Mouse (Mus musculus): ENCODE results near the gene Bphl. TPM values are rescaled to one million over a fixed set of nuclear protein-coding genes. Genes with fewer than 3 reads are reported as not detected.
A peak's percentile ranks its signal among the peaks of the same experiment; 100 is the strongest.

Bphl gene
- polyA plus RNA-seq, 1 experiment from 2014 or later: 32.5 TPM

DNA sequence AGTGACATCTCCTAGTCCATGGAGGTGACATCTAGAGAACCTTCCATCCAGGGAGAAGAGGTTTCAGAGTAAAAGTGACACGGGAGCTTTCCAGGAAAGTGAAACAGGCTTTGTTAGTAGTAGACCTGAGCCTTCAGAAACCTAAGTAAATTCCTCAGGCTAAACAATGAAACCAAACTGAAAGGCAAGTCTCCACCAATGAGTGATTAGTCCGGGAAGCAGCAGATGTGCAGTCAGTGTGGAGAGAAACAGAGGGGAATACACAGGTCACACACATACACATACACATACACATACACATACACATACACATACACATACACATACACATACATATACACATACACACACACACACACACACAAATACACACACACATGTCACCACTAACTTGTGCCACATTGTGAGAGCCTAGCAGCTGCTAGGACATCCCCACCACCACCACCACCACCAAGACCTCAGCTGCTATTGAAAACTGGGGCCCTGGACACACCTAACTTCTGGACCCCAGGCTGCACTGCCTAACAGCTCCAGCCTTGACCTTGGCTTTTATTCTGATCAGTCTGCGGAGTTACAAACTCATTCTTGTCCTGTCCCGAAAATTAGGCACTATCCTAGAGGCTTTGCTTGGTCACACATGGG is 71.8 kb downstream of the Bphl start:
- DNase-seq (ENCODE audit: low spot score, missing footprints): no peak
- H3K36me3 ChIP-seq (ENCODE audit: control insufficient read depth, insufficient read depth, low read length): no peaks in the 10 kb centered on the region
- no peak overlapping the region for H3K27ac ChIP-seq (ENCODE audit: low read depth, low read length)
- ATAC-seq (ENCODE audit: low FRiP score): no peak
- peaks cover 7% of the 10 kb centered on the region for H3K4me1 ChIP-seq (ENCODE audit: control insufficient read depth, insufficient read depth, low read length)
- no peak overlapping the region for H3K4me3 ChIP-seq (ENCODE audit: low read depth, low read length)
- H3K9me3 ChIP-seq (ENCODE audit: control insufficient read depth, low read length): no peaks in the 10 kb centered on the region
- H3K9ac ChIP-seq (ENCODE audit: low read length): no peak overlapping the region
- no peaks in the 10 kb centered on the region for H3K27me3 ChIP-seq (ENCODE audit: control insufficient read depth, insufficient read depth, low read length)
- H3K4me2 ChIP-seq: no peak overlapping the region
- 62% methylated on average over 4 of the region's 4 CpGs for WGBS

- no peaks in the 10 kb centered on the region for H3K9me3 ChIP-seq (ENCODE audit: control insufficient read depth, low read length)
- 16% methylated on average over 4 of the region's 4 CpGs for WGBS
- ATAC-seq (ENCODE audit: low FRiP score) (0 out of 2 replicates have a peak, but pooled peaks have one; percentile 35), DNase-seq (ENCODE audit: low spot score, missing footprints) (no peak)
- no peak overlapping the region for H3K27ac ChIP-seq (ENCODE audit: low read depth, low read length)
- peaks cover 7% of the 10 kb centered on the region for H3K4me1 ChIP-seq (ENCODE audit: control insufficient read depth, insufficient read depth, low read length)
- no peaks in the 10 kb centered on the region for H3K27me3 ChIP-seq (ENCODE audit: control insufficient read depth, insufficient read depth, low read length)
- no peak overlapping the region for H3K4me2 ChIP-seq
- H3K36me3 ChIP-seq (ENCODE audit: control insufficient read depth, insufficient read depth, low read length): no peaks in the 10 kb centered on the region
- H3K4me3 ChIP-seq (ENCODE audit: low read depth, low read length): no peak overlapping the region
- no peak overlapping the region for H3K9ac ChIP-seq (ENCODE audit: low read length)
Observed at GRCm38 (mm10) chr13:34109677-34110058, 72.3 kb downstream of the Bphl start.

- Histone ChIP-seq H3K4me2 (no peak overlapping the region), H3K27me3 (ENCODE audit: control insufficient read depth, insufficient read depth, low read length) (no peaks in the 10 kb centered on the region), H3K4me3 (ENCODE audit: low read depth, low read length) (no peak overlapping the region), H3K9me3 (ENCODE audit: control insufficient read depth, low read length) (no peaks in the 10 kb centered on the region), H3K9ac (ENCODE audit: low read length) (no peak overlapping the region), H3K36me3 (ENCODE audit: control insufficient read depth, insufficient read depth, low read length) (no peaks in the 10 kb centered on the region), H3K27ac (ENCODE audit: low read depth, low read length) (no peak overlapping the region), H3K4me1 (ENCODE audit: control insufficient read depth, insufficient read depth, low read length) (peaks cover 7% of the 10 kb centered on the region)
- WGBS: 74% methylated on average over 5 of the region's 5 CpGs
- DNase-seq (ENCODE audit: low spot score, missing footprints) (no peak), ATAC-seq (ENCODE audit: low FRiP score) (no peak)
Observed at GRCm38 (mm10) chr13:34111019-34111418, 73.6 kb downstream of the Bphl start.

DNA sequence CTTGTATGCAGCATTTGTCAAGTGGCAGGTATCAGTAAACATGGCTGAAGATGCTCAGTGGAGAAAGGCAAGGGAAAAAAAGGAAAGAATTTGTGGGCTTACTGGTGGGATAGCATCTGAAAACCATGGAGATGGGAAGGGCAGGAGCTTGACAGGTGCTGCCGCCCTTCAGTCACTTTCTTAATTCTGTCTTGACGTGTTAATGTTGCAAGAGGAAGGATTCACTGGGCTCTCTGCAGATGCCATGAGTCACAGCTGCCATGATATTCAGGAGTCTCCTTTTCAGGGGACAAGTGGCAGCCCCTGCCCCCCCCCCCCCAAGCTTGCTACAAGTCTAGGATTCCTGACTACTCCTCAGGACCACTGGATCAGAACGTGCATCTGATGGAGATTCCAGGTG is 74.5 kb downstream of the Bphl start:
- H3K27me3 ChIP-seq (ENCODE audit: control insufficient read depth, insufficient read depth, low read length): no peaks in the 10 kb centered on the region
- H3K4me1 ChIP-seq (ENCODE audit: control insufficient read depth, insufficient read depth, low read length): peaks cover 7% of the 10 kb centered on the region
- no peaks in the 10 kb centered on the region for H3K9me3 ChIP-seq (ENCODE audit: control insufficient read depth, low read length)
- no peak overlapping the region for H3K4me2 ChIP-seq
- no peak overlapping the region for H3K27ac ChIP-seq (ENCODE audit: low read depth, low read length)
- DNase-seq (ENCODE audit: low spot score, missing footprints) (no peak), ATAC-seq (ENCODE audit: low FRiP score) (no peak)
- no peak overlapping the region for H3K4me3 ChIP-seq (ENCODE audit: low read depth, low read length)
- no peaks in the 10 kb centered on the region for H3K36me3 ChIP-seq (ENCODE audit: control insufficient read depth, insufficient read depth, low read length)
- 88% methylated on average over 3 of the region's 3 CpGs for WGBS
- H3K9ac ChIP-seq (ENCODE audit: low read length): no peak overlapping the region

GRCm38 (mm10) chr13:34112369-34113081 is 75.1 kb downstream of the Bphl start:
- ATAC-seq (ENCODE audit: low FRiP score): no peak
- Histone ChIP-seq H3K36me3 (ENCODE audit: control insufficient read depth, insufficient read depth, low read length) (no peaks in the 10 kb centered on the region), H3K27me3 (ENCODE audit: control insufficient read depth, insufficient read depth, low read length) (no peaks in the 10 kb centered on the region), H3K4me3 (ENCODE audit: low read depth, low read length) (no peak overlapping the region), H3K9ac (ENCODE audit: low read length) (no peak overlapping the region), H3K4me2 (no peak overlapping the region), H3K4me1 (ENCODE audit: control insufficient read depth, insufficient read depth, low read length) (peaks cover 7% of the 10 kb centered on the region), H3K9me3 (ENCODE audit: control insufficient read depth, low read length) (no peaks in the 10 kb centered on the region), H3K27ac (ENCODE audit: low read depth, low read length) (no peak overlapping the region)
- 86% methylated on average over 5 of the region's 5 CpGs for WGBS
- DNase-seq (ENCODE audit: low spot score, missing footprints): no peak

GRCm38 (mm10) chr13:34113086-34113485 is 75.7 kb downstream of the Bphl start:
- no peak overlapping the region for H3K27ac ChIP-seq (ENCODE audit: low read depth, low read length)
- H3K36me3 ChIP-seq (ENCODE audit: control insufficient read depth, insufficient read depth, low read length): no peaks in the 10 kb centered on the region
- no peak for ATAC-seq (ENCODE audit: low FRiP score)
- DNase-seq (ENCODE audit: low spot score, missing footprints): no peak
- H3K9me3 ChIP-seq (ENCODE audit: control insufficient read depth, low read length): no peaks in the 10 kb centered on the region
- no peak overlapping the region for H3K4me2 ChIP-seq
- 86% methylated on average over 3 of the region's 3 CpGs for WGBS
- H3K27me3 ChIP-seq (ENCODE audit: control insufficient read depth, insufficient read depth, low read length): no peaks in the 10 kb centered on the region
- H3K9ac ChIP-seq (ENCODE audit: low read length): no peak overlapping the region
- H3K4me3 ChIP-seq (ENCODE audit: low read depth, low read length): no peak overlapping the region
- peaks cover 7% of the 10 kb centered on the region for H3K4me1 ChIP-seq (ENCODE audit: control insufficient read depth, insufficient read depth, low read length)

DNA sequence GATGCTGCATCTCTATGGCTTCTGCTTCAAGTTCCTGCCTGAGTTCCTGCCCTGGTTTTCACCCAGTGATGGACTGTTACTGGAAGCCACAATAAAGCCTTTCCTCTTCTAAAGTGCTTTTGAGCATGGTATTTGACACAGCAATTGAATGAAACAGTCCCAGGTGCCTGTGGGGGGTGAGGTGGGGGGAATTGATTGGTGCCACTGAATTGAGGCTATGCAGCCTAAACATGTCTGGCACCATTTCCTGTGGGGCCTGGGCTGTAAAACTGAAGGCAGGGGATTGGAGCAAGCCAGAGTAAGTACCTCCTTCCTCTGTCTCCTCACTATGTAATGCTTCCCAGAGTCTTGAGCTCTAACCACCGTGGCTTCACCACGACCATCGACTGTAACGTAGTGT is 77.3 kb downstream of the Bphl start:
- Histone ChIP-seq H3K4me1 (ENCODE audit: control insufficient read depth, insufficient read depth, low read length) (peaks cover 4% of the 10 kb centered on the region), H3K9me3 (ENCODE audit: control insufficient read depth, low read length) (no peaks in the 10 kb centered on the region), H3K36me3 (ENCODE audit: control insufficient read depth, insufficient read depth, low read length) (no peaks in the 10 kb centered on the region), H3K27ac (ENCODE audit: low read depth, low read length) (no peak overlapping the region), H3K27me3 (ENCODE audit: control insufficient read depth, insufficient read depth, low read length) (no peaks in the 10 kb centered on the region), H3K9ac (ENCODE audit: low read length) (no peak overlapping the region), H3K4me3 (ENCODE audit: low read depth, low read length) (no peak overlapping the region), H3K4me2 (no peak overlapping the region)
- WGBS: 93% methylated on average over 4 of the region's 4 CpGs
- ATAC-seq (ENCODE audit: low FRiP score): no peak
- no peak for DNase-seq (ENCODE audit: low spot score, missing footprints)

DNA sequence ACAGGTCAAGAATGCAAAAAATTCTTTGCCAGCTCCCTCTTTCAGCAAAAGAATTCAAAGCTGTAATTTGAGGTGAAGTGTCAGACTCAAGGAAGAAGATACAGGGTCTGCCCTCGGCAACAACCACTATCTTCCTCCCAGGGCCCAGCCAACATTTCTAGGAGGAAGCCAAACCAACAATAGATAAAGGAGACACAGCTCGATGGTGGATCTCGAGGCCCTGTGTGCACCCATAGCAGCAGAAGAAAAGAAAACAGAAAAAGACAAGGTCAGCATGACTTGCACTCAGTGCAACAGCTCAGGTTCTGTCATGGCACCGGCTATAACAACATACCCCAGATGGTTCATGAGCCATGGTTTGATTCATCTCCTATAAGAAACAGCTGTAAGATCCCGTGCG is 79.1 kb downstream of the Bphl start:
- Histone ChIP-seq H3K9me3 (ENCODE audit: control insufficient read depth, low read length) (no peaks in the 10 kb centered on the region), H3K27ac (ENCODE audit: low read depth, low read length) (no peak overlapping the region), H3K27me3 (ENCODE audit: control insufficient read depth, insufficient read depth, low read length) (no peaks in the 10 kb centered on the region), H3K36me3 (ENCODE audit: control insufficient read depth, insufficient read depth, low read length) (no peaks in the 10 kb centered on the region), H3K4me3 (ENCODE audit: low read depth, low read length) (no peak overlapping the region), H3K4me2 (no peak overlapping the region), H3K9ac (ENCODE audit: low read length) (no peak overlapping the region), H3K4me1 (ENCODE audit: control insufficient read depth, insufficient read depth, low read length) (no peaks in the 10 kb centered on the region)
- DNase-seq (ENCODE audit: low spot score, missing footprints) (no peak), ATAC-seq (ENCODE audit: low FRiP score) (no peak)
- WGBS: 88% methylated on average over 6 of the region's 6 CpGs

DNA sequence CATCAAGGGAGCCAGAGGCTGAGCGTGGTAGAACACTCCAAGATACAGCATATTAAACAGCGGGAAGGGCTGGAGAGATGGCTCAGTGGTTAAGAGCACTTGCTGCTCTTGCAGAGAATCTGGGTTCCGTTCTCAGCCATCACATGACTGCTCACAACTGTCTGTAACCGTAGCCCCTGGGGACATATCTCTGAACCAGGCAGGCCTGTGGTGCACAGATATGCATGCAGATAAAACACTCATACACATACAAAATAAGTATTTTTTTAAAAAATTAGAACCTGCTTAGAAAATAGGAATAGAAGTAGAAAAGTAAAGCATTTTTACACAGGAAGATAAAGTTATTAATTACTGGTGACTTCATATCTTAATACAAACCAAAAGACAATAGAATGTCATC is 81.4 kb downstream of the Bphl start:
- Histone ChIP-seq H3K27me3 (ENCODE audit: control insufficient read depth, insufficient read depth, low read length) (no peaks in the 10 kb centered on the region), H3K9ac (ENCODE audit: low read length) (no peak overlapping the region), H3K27ac (ENCODE audit: low read depth, low read length) (no peak overlapping the region), H3K4me2 (no peak overlapping the region), H3K9me3 (ENCODE audit: control insufficient read depth, low read length) (no peaks in the 10 kb centered on the region), H3K4me1 (ENCODE audit: control insufficient read depth, insufficient read depth, low read length) (peaks cover 8% of the 10 kb centered on the region), H3K4me3 (ENCODE audit: low read depth, low read length) (no peak overlapping the region), H3K36me3 (ENCODE audit: control insufficient read depth, insufficient read depth, low read length) (no peaks in the 10 kb centered on the region; the same call in 1 of the 2 replicates)
- no peak for DNase-seq (ENCODE audit: low spot score, missing footprints)
- 86% methylated on average over 4 of the region's 4 CpGs for WGBS
- no peak for ATAC-seq (ENCODE audit: low FRiP score)
